Mouse (Mus musculus): Measurements from ENCODE around the gene Cars. TPM values are rescaled to one million over a fixed set of nuclear protein-coding genes. Genes with fewer than 3 reads are reported as not detected.
"Not testable (repeated sequence)": the region's sequence is repeated elsewhere in the genome, so short reads cannot be mapped to it uniquely, and the experiment has no call there.

Cars gene
- polyA plus RNA-seq, 1 experiment, result 137 TPM

- Histone ChIP-seq H3K36me3 (ENCODE audit: control insufficient read depth, insufficient read depth) (peaks cover 7% of the 10 kb centered on the region), H3K79me2 (ENCODE audit: control insufficient read depth, insufficient read depth) (peaks cover 52% of the 10 kb centered on the region), H3K79me3 (ENCODE audit: low read depth) (peaks cover 52% of the 10 kb centered on the region), H3K27me3 (ENCODE audit: control insufficient read depth, insufficient read depth, insufficient read length) (no peaks in the 10 kb centered on the region), H3K4me3 (ENCODE audit: insufficient read depth, poor library complexity, severe bottlenecking) (peak overlapping the region; percentile 92), H3ac (ENCODE audit: control insufficient read depth, insufficient read length, low read depth) (peak overlapping the region; percentile 86)
- no peak for TF ChIP-seq CTCF (IDR thresholded peaks at IDR 0.05; ENCODE audit: control insufficient read depth, insufficient read depth, insufficient read length)
These were observed 51.5 kb downstream of the Cars start for GRCm38 (mm10) chr7:143548231-143548961.

DNA sequence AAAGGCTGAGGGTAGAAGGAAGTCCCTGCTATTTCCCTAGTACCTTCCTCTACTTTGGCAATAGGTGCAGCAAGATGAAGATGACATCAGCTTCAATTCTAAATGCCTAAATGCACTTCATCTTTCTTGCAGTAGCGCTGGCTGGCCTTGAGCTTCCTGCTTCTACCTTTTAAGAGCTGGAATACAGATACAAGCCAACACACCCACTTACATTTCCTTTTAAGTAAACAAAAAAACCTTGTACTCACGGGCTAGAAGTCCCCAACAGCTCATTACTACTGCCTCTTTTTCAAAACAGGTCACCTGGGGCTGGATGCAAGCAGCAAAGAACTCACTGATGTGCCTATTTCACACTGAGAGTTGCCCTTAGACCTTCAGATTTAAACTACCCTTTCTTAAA lies 53.3 kb downstream of the Cars start:
- TF ChIP-seq USF1 (IDR thresholded peaks at IDR 0.05; ENCODE audit: low read depth) (no peak), FOSL1 (IDR thresholded peaks at IDR 0.05; ENCODE audit: insufficient read depth, low read length, poor library complexity, severe bottlenecking) (no peak), CEBPB (IDR thresholded peaks at IDR 0.05; ENCODE audit: low read depth) (no peak), MYOD1 (IDR thresholded peaks at IDR 0.05; ENCODE audit: control insufficient read depth, insufficient read length, low read depth) (no peak), MYOG (IDR thresholded peaks at IDR 0.05; ENCODE audit: control insufficient read depth, extremely low read depth, insufficient read length) (no peak), MAX (IDR thresholded peaks at IDR 0.05) (no peak), CTCF (IDR thresholded peaks at IDR 0.05; ENCODE audit: control insufficient read depth, insufficient read depth, insufficient read length) (no peak)
- H3K79me3 ChIP-seq (ENCODE audit: low read depth), result peaks cover 71% of the 10 kb centered on the region
- H3ac ChIP-seq (ENCODE audit: control insufficient read depth, insufficient read length, low read depth), result no peak overlapping the region
- H3K27me3 ChIP-seq (ENCODE audit: control insufficient read depth, insufficient read depth, insufficient read length), result no peaks in the 10 kb centered on the region
- peaks cover 1% of the 10 kb centered on the region for H3K36me3 ChIP-seq (ENCODE audit: control insufficient read depth, insufficient read depth)
- peaks cover 71% of the 10 kb centered on the region for H3K79me2 ChIP-seq (ENCODE audit: control insufficient read depth, insufficient read depth)
- no peak overlapping the region for H3K4me3 ChIP-seq (ENCODE audit: insufficient read depth, poor library complexity, severe bottlenecking)

- peaks cover 93% of the 10 kb centered on the region for H3K79me2 ChIP-seq (ENCODE audit: control insufficient read depth, insufficient read depth)
- peaks cover 9% of the 10 kb centered on the region for H3K36me3 ChIP-seq (ENCODE audit: control insufficient read depth, insufficient read depth)
- H3K4me3 ChIP-seq (ENCODE audit: insufficient read depth, poor library complexity, severe bottlenecking), result no peak overlapping the region
- H3K27me3 ChIP-seq (ENCODE audit: control insufficient read depth, insufficient read depth, insufficient read length), result no peaks in the 10 kb centered on the region
- TF ChIP-seq MYOD1 (IDR thresholded peaks at IDR 0.05; ENCODE audit: control insufficient read depth, insufficient read length, low read depth) (no peak), MAX (IDR thresholded peaks at IDR 0.05) (no peak), USF1 (IDR thresholded peaks at IDR 0.05; ENCODE audit: low read depth) (no peak), CEBPB (IDR thresholded peaks at IDR 0.05; ENCODE audit: low read depth) (no peak), FOSL1 (IDR thresholded peaks at IDR 0.05; ENCODE audit: insufficient read depth, low read length, poor library complexity, severe bottlenecking) (no peak), CTCF (IDR thresholded peaks at IDR 0.05; ENCODE audit: control insufficient read depth, insufficient read depth, insufficient read length) (no peak), MYOG (IDR thresholded peaks at IDR 0.05; ENCODE audit: control insufficient read depth, extremely low read depth, insufficient read length) (no peak)
- no peak overlapping the region for H3ac ChIP-seq (ENCODE audit: control insufficient read depth, insufficient read length, low read depth)
- peaks cover 92% of the 10 kb centered on the region for H3K79me3 ChIP-seq (ENCODE audit: low read depth)
These were observed 55.5 kb downstream of the Cars start for GRCm38 (mm10) chr7:143544368-143544767.

- TF ChIP-seq MYOD1 (IDR thresholded peaks at IDR 0.05; ENCODE audit: control insufficient read depth, insufficient read length, low read depth), result no peak
- TF ChIP-seq USF1 (IDR thresholded peaks at IDR 0.05; ENCODE audit: low read depth), result no peak
- no peak for TF ChIP-seq CEBPB (IDR thresholded peaks at IDR 0.05; ENCODE audit: low read depth)
- no peak for TF ChIP-seq MAX (IDR thresholded peaks at IDR 0.05)
- TF ChIP-seq MYOG (IDR thresholded peaks at IDR 0.05; ENCODE audit: control insufficient read depth, extremely low read depth, insufficient read length), result no peak
- no peak for TF ChIP-seq CTCF (IDR thresholded peaks at IDR 0.05; ENCODE audit: control insufficient read depth, insufficient read depth, insufficient read length)
- TF ChIP-seq FOSL1 (IDR thresholded peaks at IDR 0.05; ENCODE audit: insufficient read depth, low read length, poor library complexity, severe bottlenecking), result no peak
- Histone ChIP-seq H3K79me2 (ENCODE audit: control insufficient read depth, insufficient read depth) (peaks cover 87% of the 10 kb centered on the region), H3K36me3 (ENCODE audit: control insufficient read depth, insufficient read depth) (peaks cover 59% of the 10 kb centered on the region)
These were observed 61.2 kb downstream of the Cars start for GRCm38 (mm10) chr7:143538671-143539070.

GRCm38 (mm10) chr7:143538229-143538628 lies 61.7 kb downstream of the Cars start:
- Histone ChIP-seq H3K79me2 (ENCODE audit: control insufficient read depth, insufficient read depth) (peaks cover 87% of the 10 kb centered on the region), H3K79me3 (ENCODE audit: low read depth) (peaks cover 50% of the 10 kb centered on the region), H3K36me3 (ENCODE audit: control insufficient read depth, insufficient read depth) (peaks cover 64% of the 10 kb centered on the region)
- not testable (repeated sequence) for H3K27me3 ChIP-seq (ENCODE audit: control insufficient read depth, insufficient read depth, insufficient read length); H3K4me3 ChIP-seq (ENCODE audit: insufficient read depth, poor library complexity, severe bottlenecking); H3ac ChIP-seq (ENCODE audit: control insufficient read depth, insufficient read length, low read depth)

More at GRCm38 (mm10) chr7:143538671-143539070, 61.2 kb downstream of the Cars start:
- peaks cover 54% of the 10 kb centered on the region for H3K79me3 ChIP-seq (ENCODE audit: low read depth)
- no peak overlapping the region for H3K4me3 ChIP-seq (ENCODE audit: insufficient read depth, poor library complexity, severe bottlenecking)
- H3K27me3 ChIP-seq (ENCODE audit: control insufficient read depth, insufficient read depth, insufficient read length), result no peaks in the 10 kb centered on the region
- no peak overlapping the region for H3ac ChIP-seq (ENCODE audit: control insufficient read depth, insufficient read length, low read depth)

DNA sequence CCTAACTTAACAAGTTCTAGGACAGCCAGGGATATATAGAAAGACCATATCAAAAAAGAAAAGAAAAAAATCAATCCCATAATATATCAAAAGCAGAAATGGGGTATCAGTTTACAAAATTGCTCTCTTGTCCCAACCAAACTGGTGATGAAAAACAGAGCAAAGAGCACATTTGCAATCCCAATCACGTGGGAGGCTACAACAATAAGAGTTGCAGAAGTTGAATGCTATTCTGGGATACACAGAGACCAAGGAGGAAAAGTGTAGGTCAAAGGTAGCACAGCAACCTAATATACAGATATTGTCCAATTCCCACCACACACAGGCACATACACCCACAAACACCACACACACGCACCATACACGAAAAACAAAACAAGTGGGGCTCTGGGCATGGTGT lies 63.6 kb downstream of the Cars start:
- no peak for TF ChIP-seq FOSL1 (IDR thresholded peaks at IDR 0.05; ENCODE audit: insufficient read depth, low read length, poor library complexity, severe bottlenecking)
- no peak for TF ChIP-seq CTCF (IDR thresholded peaks at IDR 0.05; ENCODE audit: control insufficient read depth, insufficient read depth, insufficient read length)
- TF ChIP-seq CEBPB (IDR thresholded peaks at IDR 0.05; ENCODE audit: low read depth), result no peak
- TF ChIP-seq USF1 (IDR thresholded peaks at IDR 0.05; ENCODE audit: low read depth), result no peak
- no peak for TF ChIP-seq MYOG (IDR thresholded peaks at IDR 0.05; ENCODE audit: control insufficient read depth, extremely low read depth, insufficient read length)
- TF ChIP-seq MYOD1 (IDR thresholded peaks at IDR 0.05; ENCODE audit: control insufficient read depth, insufficient read length, low read depth), result no peak
- TF ChIP-seq MAX (IDR thresholded peaks at IDR 0.05), result no peak
- Histone ChIP-seq H3ac (ENCODE audit: control insufficient read depth, insufficient read length, low read depth) (no peak overlapping the region), H3K79me3 (ENCODE audit: low read depth) (peaks cover 30% of the 10 kb centered on the region), H3K27me3 (ENCODE audit: control insufficient read depth, insufficient read depth, insufficient read length) (no peaks in the 10 kb centered on the region), H3K36me3 (ENCODE audit: control insufficient read depth, insufficient read depth) (peaks cover 83% of the 10 kb centered on the region), H3K79me2 (ENCODE audit: control insufficient read depth, insufficient read depth) (peaks cover 69% of the 10 kb centered on the region), H3K4me3 (ENCODE audit: insufficient read depth, poor library complexity, severe bottlenecking) (no peak overlapping the region)
